Mouse (Mus musculus): Measurements from ENCODE around the gene Prkn. TPM values are rescaled to one million over a fixed set of nuclear protein-coding genes. Genes with fewer than 3 reads are reported as not detected.
"Not testable (repeated sequence)": the region's sequence is repeated elsewhere in the genome, so short reads cannot be mapped to it uniquely, and the experiment has no call there.

The Prkn gene
- polyA plus RNA-seq, 1 experiment from 2014 or later, result 3.2 TPM

GRCm38 (mm10) chr17:11130919-11131318 lies 290.7 kb downstream of the Prkn start:
- WGBS (ENCODE audit: missing documents), result 88% methylated on average over 4 of the region's 4 CpGs
- H3K4me3 ChIP-seq (ENCODE audit: inconsistent target), result no peak overlapping the region
- H3K79me2 ChIP-seq (ENCODE audit: inconsistent target), result no peaks in the 10 kb centered on the region
- H3K36me3 ChIP-seq (ENCODE audit: inconsistent target), result no peaks in the 10 kb centered on the region
- no peak overlapping the region for H3K27ac ChIP-seq

- Histone ChIP-seq H3K27ac (no peak overlapping the region), H3K4me3 (ENCODE audit: inconsistent target) (no peak overlapping the region), H3K79me2 (ENCODE audit: inconsistent target) (no peaks in the 10 kb centered on the region), H3K36me3 (ENCODE audit: inconsistent target) (no peaks in the 10 kb centered on the region)
- WGBS (ENCODE audit: missing documents), result 78% methylated on average over 5 of the region's 5 CpGs
Measured at GRCm38 (mm10) chr17:11142321-11142720, 302.1 kb downstream of the Prkn start.

GRCm38 (mm10) chr17:11156119-11156518 lies 315.9 kb downstream of the Prkn start:
- Histone ChIP-seq H3K27ac (no peak overlapping the region), H3K36me3 (ENCODE audit: inconsistent target) (no peaks in the 10 kb centered on the region), H3K4me3 (ENCODE audit: inconsistent target) (no peak overlapping the region), H3K79me2 (ENCODE audit: inconsistent target) (no peaks in the 10 kb centered on the region)
- 78% methylated on average over 3 of the region's 3 CpGs for WGBS (ENCODE audit: missing documents)

- no peak overlapping the region for H3K27ac ChIP-seq
- no peak overlapping the region for H3K4me3 ChIP-seq (ENCODE audit: inconsistent target)
- 78% methylated on average over 7 of the region's 7 CpGs for WGBS (ENCODE audit: missing documents)
- H3K79me2 ChIP-seq (ENCODE audit: inconsistent target), result no peaks in the 10 kb centered on the region
- H3K36me3 ChIP-seq (ENCODE audit: inconsistent target), result no peaks in the 10 kb centered on the region
Measured at GRCm38 (mm10) chr17:11157536-11157935, 317.4 kb downstream of the Prkn start.

GRCm38 (mm10) chr17:11161436-11161835 lies 321.3 kb downstream of the Prkn start:
- 83% methylated on average over 1 of the region's 1 CpGs for WGBS (ENCODE audit: missing documents)

GRCm38 (mm10) chr17:11162770-11163169 lies 322.6 kb downstream of the Prkn start:
- Histone ChIP-seq H3K4me3 (ENCODE audit: inconsistent target) (no peak overlapping the region), H3K79me2 (ENCODE audit: inconsistent target) (no peaks in the 10 kb centered on the region), H3K36me3 (ENCODE audit: inconsistent target) (no peaks in the 10 kb centered on the region), H3K27ac (no peak overlapping the region)
- WGBS (ENCODE audit: missing documents), result 86% methylated on average over 3 of the region's 3 CpGs

More at GRCm38 (mm10) chr17:11161436-11161835, 321.3 kb downstream of the Prkn start:
- Histone ChIP-seq H3K79me2 (ENCODE audit: inconsistent target) (no peaks in the 10 kb centered on the region), H3K4me3 (ENCODE audit: inconsistent target) (no peak overlapping the region), H3K27ac (no peak overlapping the region), H3K36me3 (ENCODE audit: inconsistent target) (no peaks in the 10 kb centered on the region)

- no peak overlapping the region for H3K27ac ChIP-seq
- no peaks in the 10 kb centered on the region for H3K79me2 ChIP-seq (ENCODE audit: inconsistent target)
- H3K4me3 ChIP-seq (ENCODE audit: inconsistent target), result no peak overlapping the region
- H3K36me3 ChIP-seq (ENCODE audit: inconsistent target), result no peaks in the 10 kb centered on the region
Measured at GRCm38 (mm10) chr17:11187356-11187755, 347.2 kb downstream of the Prkn start.

GRCm38 (mm10) chr17:11188494-11188893 lies 348.3 kb downstream of the Prkn start:
- H3K36me3 ChIP-seq (ENCODE audit: inconsistent target), result no peaks in the 10 kb centered on the region
- H3K27ac ChIP-seq, result no peak overlapping the region
- no peaks in the 10 kb centered on the region for H3K79me2 ChIP-seq (ENCODE audit: inconsistent target)
- no peak overlapping the region for H3K4me3 ChIP-seq (ENCODE audit: inconsistent target)
- WGBS (ENCODE audit: missing documents), result 92% methylated on average over 4 of the region's 4 CpGs

GRCm38 (mm10) chr17:11190306-11190705 lies 350.1 kb downstream of the Prkn start:
- H3K36me3 ChIP-seq (ENCODE audit: inconsistent target), result no peaks in the 10 kb centered on the region
- 95% methylated on average over 2 of the region's 2 CpGs for WGBS (ENCODE audit: missing documents)
- H3K79me2 ChIP-seq (ENCODE audit: inconsistent target), result no peaks in the 10 kb centered on the region
- no peak overlapping the region for H3K4me3 ChIP-seq (ENCODE audit: inconsistent target)
- H3K27ac ChIP-seq, result no peak overlapping the region

- H3K4me3 ChIP-seq (ENCODE audit: inconsistent target), result no peak overlapping the region
- no peaks in the 10 kb centered on the region for H3K79me2 ChIP-seq (ENCODE audit: inconsistent target)
- no peaks in the 10 kb centered on the region for H3K36me3 ChIP-seq (ENCODE audit: inconsistent target)
- H3K27ac ChIP-seq, result no peak overlapping the region
- 86% methylated on average over 2 of the region's 2 CpGs for WGBS (ENCODE audit: missing documents)
Measured at GRCm38 (mm10) chr17:11198134-11198533, 357.9 kb downstream of the Prkn start.

- not testable (repeated sequence) for H3K36me3 ChIP-seq (ENCODE audit: inconsistent target); H3K4me3 ChIP-seq (ENCODE audit: inconsistent target); H3K79me2 ChIP-seq (ENCODE audit: inconsistent target); H3K27ac ChIP-seq
- 90% methylated on average over 3 of the region's 4 CpGs for WGBS (ENCODE audit: missing documents)
Measured at GRCm38 (mm10) chr17:11209063-11209462, 368.9 kb downstream of the Prkn start.

- 92% methylated on average over 10 of the region's 11 CpGs for WGBS (ENCODE audit: missing documents)
- H3K36me3 ChIP-seq (ENCODE audit: inconsistent target), result no peaks in the 10 kb centered on the region
- no peak overlapping the region for H3K4me3 ChIP-seq (ENCODE audit: inconsistent target)
- no peak overlapping the region for H3K27ac ChIP-seq
- no peaks in the 10 kb centered on the region for H3K79me2 ChIP-seq (ENCODE audit: inconsistent target)
Measured at GRCm38 (mm10) chr17:11211006-11211405, 370.8 kb downstream of the Prkn start.

- Histone ChIP-seq H3K27ac (no peak overlapping the region), H3K4me3 (ENCODE audit: inconsistent target) (no peak overlapping the region), H3K36me3 (ENCODE audit: inconsistent target) (no peaks in the 10 kb centered on the region), H3K79me2 (ENCODE audit: inconsistent target) (no peaks in the 10 kb centered on the region)
- WGBS (ENCODE audit: missing documents), result 100% methylated on average over 4 of the region's 4 CpGs
Measured at GRCm38 (mm10) chr17:11211591-11211990, 371.4 kb downstream of the Prkn start.

GRCm38 (mm10) chr17:11213689-11214088 lies 373.5 kb downstream of the Prkn start:
- H3K27ac ChIP-seq, result no peak overlapping the region
- no peaks in the 10 kb centered on the region for H3K36me3 ChIP-seq (ENCODE audit: inconsistent target)
- no peak overlapping the region for H3K4me3 ChIP-seq (ENCODE audit: inconsistent target)
- WGBS (ENCODE audit: missing documents), result 96% methylated on average over 3 of the region's 3 CpGs
- H3K79me2 ChIP-seq (ENCODE audit: inconsistent target), result no peaks in the 10 kb centered on the region

GRCm38 (mm10) chr17:11229011-11229410 lies 388.8 kb downstream of the Prkn start:
- Histone ChIP-seq H3K4me3 (ENCODE audit: inconsistent target) (no peak overlapping the region), H3K27ac (no peak overlapping the region), H3K36me3 (ENCODE audit: inconsistent target) (no peaks in the 10 kb centered on the region), H3K79me2 (ENCODE audit: inconsistent target) (no peaks in the 10 kb centered on the region)
- 80% methylated on average over 4 of the region's 4 CpGs for WGBS (ENCODE audit: missing documents)

- 71% methylated on average over 1 of the region's 1 CpGs for WGBS (ENCODE audit: missing documents)
- no peaks in the 10 kb centered on the region for H3K36me3 ChIP-seq (ENCODE audit: inconsistent target)
- H3K27ac ChIP-seq, result no peak overlapping the region
- H3K4me3 ChIP-seq (ENCODE audit: inconsistent target), result no peak overlapping the region
- no peaks in the 10 kb centered on the region for H3K79me2 ChIP-seq (ENCODE audit: inconsistent target)
Measured at GRCm38 (mm10) chr17:11229426-11229825, 389.2 kb downstream of the Prkn start.
